Mouse (Mus musculus) heart, embryonic 16.5 days (tissue): ENCODE measurements around the gene Cx3cr1. TPM values are rescaled to one million over a fixed set of nuclear protein-coding genes. Genes with fewer than 3 reads are reported as not detected.
A peak's percentile ranks its signal among the peaks of the same experiment; 100 is the strongest.

ENCODE experiments used
- ATAC-seq: fragments of 200-750 bp; cut with Nextera tagmentation; replicated peaks from 2 replicates; pipeline ENCODE4 v1.8.0; 2017; ENCODE audit warnings: moderate number of reproducible peaks; ENCODE audit not compliant: insufficient read depth, low FRiP score; ENCODE audit errors: extremely low read depth
- H3K27ac ChIP-seq: fragments of 300-500 bp; sonication (generic); 2 replicates; pipeline ENCODE4 v1.5.1; 2014; ENCODE audit warnings: mild to moderate bottlenecking, low read length, control low read depth, moderate library complexity
- H3K27me3 ChIP-seq: fragments of 300-500 bp; sonication (generic); 2 replicates; pipeline ENCODE4 v1.6.1; 2014; ENCODE audit warnings: low read length, mixed read lengths; ENCODE audit not compliant: control insufficient read depth, insufficient read depth
- H3K36me3 ChIP-seq: fragments of 300-500 bp; sonication (generic); 2 replicates; pipeline ENCODE4 v1.6.1; 2014; ENCODE audit not compliant: control insufficient read depth, insufficient read depth
- H3K4me1 ChIP-seq: fragments of 300-500 bp; sonication (generic); 2 replicates; pipeline ENCODE4 v1.6.1; 2014; ENCODE audit warnings: low read length, mixed read lengths; ENCODE audit not compliant: control insufficient read depth, insufficient read depth
- H3K4me2 ChIP-seq: fragments of 300-500 bp; sonication (generic); 2 replicates; pipeline ENCODE4 v1.6.1; 2014; ENCODE audit warnings: low read depth, mild to moderate bottlenecking, control low read depth, low read length
- H3K4me3 ChIP-seq: fragments of 300-500 bp; sonication (generic); 2 replicates; pipeline ENCODE4 v1.5.1; 2014; ENCODE audit warnings: mild to moderate bottlenecking, control low read depth, low read length
- H3K9ac ChIP-seq: fragments of 300-500 bp; sonication (generic); 2 replicates; pipeline ENCODE4 v1.6.1; 2014; ENCODE audit warnings: low read length, control low read depth
- H3K9me3 ChIP-seq: fragments of 300-500 bp; sonication (generic); replicated peaks from 2 replicates; pipeline ENCODE4 v1.6.1; 2016; ENCODE audit warnings: low read length; ENCODE audit not compliant: control insufficient read depth
- WGBS: fragments of 180-500 bp; shearing (Covaris S2); extraction: QIAGEN DNeasy Blood & Tissue Kit; methylation state at CpG from one replicate; pipeline ENCODE4 v1.1.7; 2014; 5-methylcytosine and 5-hydroxymethylcytosine counted together
- polyA plus RNA-seq: library from polyadenylated mRNA; unstranded; fragments of >200 nt; fragmentation: Nextera tagmentation; extraction: Ambion mirVana; gene quantifications from 2 replicates; pipeline ENCODE4 v1.2.1, GENCODE M21; 2015

Cx3cr1 gene
- polyA plus RNA-seq, result 6.1 and 6.2 TPM in 2 replicates

GRCm38 (mm10) chr9:120069779-120070178 is at the start of gene Cx3cr1:
Gene Cx3cr1, minus strand, starts transcription at chr9:120069879.
- Histone ChIP-seq H3K4me1 (no peaks in the 10 kb centered on the region), H3K27ac (0 out of 2 replicates have a peak within 1 kb of the TSS, but pooled peaks have one; percentile 23), H3K9ac (no peak within 1 kb of the TSS), H3K9me3 (no peaks in the 10 kb centered on the region), H3K27me3 (no peaks in the 10 kb centered on the region), H3K36me3 (no peaks in the 10 kb centered on the region), H3K4me3 (no peak within 1 kb of the TSS), H3K4me2 (no peak within 1 kb of the TSS)
- ATAC-seq, result no peak
- 81% methylated on average over 11 of the region's 11 CpGs for WGBS

GRCm38 (mm10) chr9:120118212-120118611 is 48.5 kb upstream of the Cx3cr1 start:
- Histone ChIP-seq H3K4me1 (peaks cover 8% of the 10 kb centered on the region; the same call in 1 of the 2 replicates), H3K27ac (no peak overlapping the region), H3K4me3 (no peak overlapping the region), H3K4me2 (no peak overlapping the region), H3K36me3 (peaks cover 25% of the 10 kb centered on the region), H3K9me3 (no peaks in the 10 kb centered on the region), H3K27me3 (no peaks in the 10 kb centered on the region), H3K9ac (no peak overlapping the region)
- WGBS, result 90% methylated on average over 4 of the region's 4 CpGs
- ATAC-seq, result no peak

GRCm38 (mm10) chr9:120116184-120116624 is 46.5 kb upstream of the Cx3cr1 start:
- Histone ChIP-seq H3K27ac (no peak overlapping the region), H3K9me3 (no peaks in the 10 kb centered on the region), H3K27me3 (no peaks in the 10 kb centered on the region), H3K4me1 (peaks cover 9% of the 10 kb centered on the region), H3K4me2 (no peak overlapping the region), H3K4me3 (no peak overlapping the region), H3K36me3 (peaks cover 20% of the 10 kb centered on the region), H3K9ac (no peak overlapping the region)
- 71% methylated on average over 8 of the region's 8 CpGs for WGBS
- no peak for ATAC-seq

- H3K4me2 ChIP-seq, result no peak overlapping the region
- H3K4me1 ChIP-seq, result peaks cover 12% of the 10 kb centered on the region
- no peak overlapping the region for H3K4me3 ChIP-seq
- WGBS, result 47% methylated on average over 5 of the region's 5 CpGs
- H3K9ac ChIP-seq, result peak overlapping the region; percentile 46; the same call in 1 of the 2 replicates
- no peaks in the 10 kb centered on the region for H3K9me3 ChIP-seq
- peaks cover 13% of the 10 kb centered on the region for H3K36me3 ChIP-seq
- no peak for ATAC-seq
- no peak overlapping the region for H3K27ac ChIP-seq
- H3K27me3 ChIP-seq, result no peaks in the 10 kb centered on the region
Measured at GRCm38 (mm10) chr9:120115580-120115979, 45.9 kb upstream of the Cx3cr1 start.

GRCm38 (mm10) chr9:120114789-120115151 is 45.1 kb upstream of the Cx3cr1 start:
- Histone ChIP-seq H3K27me3 (no peaks in the 10 kb centered on the region), H3K9ac (no peak overlapping the region), H3K9me3 (no peaks in the 10 kb centered on the region), H3K4me2 (no peak overlapping the region), H3K4me3 (no peak overlapping the region), H3K4me1 (peaks cover 12% of the 10 kb centered on the region), H3K27ac (no peak overlapping the region), H3K36me3 (peaks cover 11% of the 10 kb centered on the region)
- 89% methylated on average over 2 of the region's 2 CpGs for WGBS
- no peak for ATAC-seq

GRCm38 (mm10) chr9:120114051-120114788 is 44.5 kb upstream of the Cx3cr1 start:
- Histone ChIP-seq H3K4me3 (no peak overlapping the region), H3K27ac (no peak overlapping the region), H3K4me1 (peaks cover 12% of the 10 kb centered on the region), H3K36me3 (peaks cover 11% of the 10 kb centered on the region), H3K4me2 (no peak overlapping the region), H3K9me3 (no peaks in the 10 kb centered on the region), H3K27me3 (no peaks in the 10 kb centered on the region), H3K9ac (no peak overlapping the region)
- WGBS, result 79% methylated on average over 17 of the region's 17 CpGs
- ATAC-seq, result no peak

- WGBS, result 90% methylated on average over 6 of the region's 7 CpGs
- H3K4me1 ChIP-seq, result peaks cover 12% of the 10 kb centered on the region
- H3K36me3 ChIP-seq, result peaks cover 11% of the 10 kb centered on the region
- H3K9ac ChIP-seq, result no peak overlapping the region
- no peaks in the 10 kb centered on the region for H3K9me3 ChIP-seq
- H3K27me3 ChIP-seq, result no peaks in the 10 kb centered on the region
- H3K4me3 ChIP-seq, result no peak overlapping the region
- ATAC-seq, result no peak
- no peak overlapping the region for H3K4me2 ChIP-seq
- no peak overlapping the region for H3K27ac ChIP-seq
Measured at GRCm38 (mm10) chr9:120113456-120113855, 43.8 kb upstream of the Cx3cr1 start.

- Histone ChIP-seq H3K9ac (no peak overlapping the region), H3K27ac (no peak overlapping the region), H3K36me3 (peaks cover 7% of the 10 kb centered on the region), H3K27me3 (no peaks in the 10 kb centered on the region), H3K4me2 (no peak overlapping the region), H3K9me3 (no peaks in the 10 kb centered on the region), H3K4me3 (no peak overlapping the region), H3K4me1 (peaks cover 12% of the 10 kb centered on the region)
- ATAC-seq, result no peak
- 81% methylated on average over 6 of the region's 6 CpGs for WGBS
Measured at GRCm38 (mm10) chr9:120112472-120112871, 42.8 kb upstream of the Cx3cr1 start.

- H3K27ac ChIP-seq, result peak overlapping the region; percentile 99
- H3K4me1 ChIP-seq, result peaks cover 12% of the 10 kb centered on the region
- peak overlapping the region; percentile 89 for H3K4me2 ChIP-seq
- H3K27me3 ChIP-seq, result no peaks in the 10 kb centered on the region
- H3K4me3 ChIP-seq, result peak overlapping the region; percentile 97
- ATAC-seq, result no peak
- 74% methylated on average over 15 of the region's 15 CpGs for WGBS
- peak overlapping the region; percentile 62 for H3K9ac ChIP-seq
- H3K9me3 ChIP-seq, result no peaks in the 10 kb centered on the region
- H3K36me3 ChIP-seq, result no peaks in the 10 kb centered on the region
Measured at GRCm38 (mm10) chr9:120111156-120111945, 41.7 kb upstream of the Cx3cr1 start.
